Mouse (Mus musculus) CD8-positive naive resting alpha-beta T cell, adult 2 months (primary cell): ENCODE results near the gene Oas1g.
"Not testable (repeated sequence)": the region's sequence is repeated elsewhere in the genome, so short reads cannot be mapped to it uniquely, and the experiment has no call there.

Source experiments
- DNase-seq, 2 experiments: peaks; one replicate each; pipeline ENCODE4 v3.0.0; 2022; ENCODE audit warnings: low read depth in 2 of 2, low spot score in 2 of 2

Gene Oas1g

DNA sequence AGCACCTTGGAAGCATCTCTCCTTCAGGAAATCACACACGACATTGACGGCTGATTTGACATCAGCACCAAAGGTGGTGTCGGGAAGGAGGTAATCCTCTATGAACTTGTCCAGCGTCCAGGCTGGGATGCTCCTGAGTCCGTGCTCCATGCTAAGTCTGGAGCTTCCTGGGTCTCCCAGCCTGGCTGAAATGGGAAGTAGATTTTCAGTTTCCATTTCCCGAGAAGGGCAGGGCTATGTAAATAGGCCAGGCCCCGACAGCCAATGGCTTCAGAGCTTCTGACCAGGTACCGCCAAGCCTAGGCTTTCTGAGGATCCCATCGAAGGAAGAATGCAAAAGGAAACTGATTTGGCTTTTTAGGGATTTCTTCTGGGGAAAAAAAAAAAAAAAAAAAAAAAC, at the start of gene Oas1g:
TSS of gene Oas1g (minus strand) at position 201 of the 400 bp plus-strand sequence.
- not testable (repeated sequence) for DNase-seq

DNA sequence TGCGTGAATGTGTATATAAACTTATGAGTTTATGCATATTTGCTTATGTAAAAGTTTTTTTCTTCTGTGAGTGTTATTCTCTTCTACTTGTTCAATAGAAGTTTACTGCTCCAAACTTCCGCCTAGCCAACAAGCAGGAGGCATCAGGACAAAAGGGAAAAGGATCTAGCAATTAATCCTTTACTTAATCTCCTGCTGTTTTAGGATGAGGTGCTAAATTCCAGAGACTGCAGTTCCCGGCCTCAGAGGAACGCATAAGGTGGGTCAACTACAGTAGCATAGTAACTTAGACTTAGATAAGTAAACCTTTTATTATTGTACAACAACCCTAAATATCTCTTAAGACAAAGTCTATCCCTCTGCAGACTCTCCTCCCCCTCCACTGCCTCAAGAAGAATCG, 46.6 kb upstream of the Oas1g start:
- DNase-seq: no peak

DNA sequence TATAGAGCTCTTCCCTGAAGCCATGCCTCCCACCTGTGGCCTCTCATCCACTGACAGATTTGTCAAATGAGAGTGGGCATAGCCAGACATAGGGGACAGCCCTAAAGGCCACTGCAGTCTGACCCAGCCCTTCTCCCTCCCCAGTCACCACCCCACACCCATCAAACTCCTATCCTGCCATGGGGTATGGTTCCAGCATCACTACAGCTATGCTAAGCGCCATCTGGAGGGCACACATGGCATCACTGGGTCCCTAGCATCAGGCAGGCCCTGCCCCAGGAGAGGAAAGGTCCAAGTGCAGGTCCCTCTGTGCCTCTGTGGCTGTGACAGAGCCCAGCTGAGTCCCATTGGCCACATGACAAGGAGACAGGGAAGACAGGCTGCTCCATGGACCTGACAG, 39.6 kb upstream of the Oas1g start:
- DNase-seq: no peak

DNA sequence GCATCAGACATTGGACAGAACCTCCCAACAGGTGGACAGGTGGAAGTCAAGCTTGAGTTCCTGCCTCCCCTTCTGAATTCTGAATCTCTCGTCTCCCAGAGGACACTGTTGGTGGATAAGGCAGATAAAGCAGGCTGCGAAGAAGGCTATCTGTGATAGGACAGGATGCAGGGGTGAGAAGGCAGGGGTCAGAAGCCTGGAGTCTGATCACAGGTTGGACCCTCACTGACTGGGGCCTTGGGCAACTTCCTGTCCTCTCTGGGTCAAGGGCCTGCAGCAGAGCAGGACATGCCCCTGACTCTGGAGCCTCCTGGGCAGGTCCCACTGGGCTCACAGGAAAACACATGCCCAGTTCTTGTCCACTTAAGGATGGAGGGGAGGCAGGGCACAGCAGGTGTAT, 38.9 kb upstream of the Oas1g start:
- DNase-seq: not testable (repeated sequence)

DNA sequence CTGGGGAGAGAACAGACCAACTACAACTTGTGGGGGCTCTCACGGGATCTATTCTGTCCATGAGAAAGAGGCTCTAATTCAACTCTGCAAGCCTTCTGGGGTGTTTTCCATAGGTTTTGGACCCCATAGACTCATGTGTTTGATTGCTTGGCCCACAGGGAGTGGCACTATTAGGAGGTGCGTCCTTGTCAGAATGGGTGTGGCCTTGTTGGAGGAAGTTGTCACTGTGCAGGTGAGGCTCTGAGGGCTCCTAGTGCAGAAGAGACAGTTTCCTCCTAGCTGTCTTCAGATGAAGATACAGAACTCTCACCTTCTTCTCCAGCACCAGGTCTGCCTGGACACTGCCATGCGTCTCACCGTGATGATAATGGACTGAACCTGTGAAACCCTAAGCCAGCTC, 37.1 kb upstream of the Oas1g start:
- DNase-seq: not testable (repeated sequence)

DNA sequence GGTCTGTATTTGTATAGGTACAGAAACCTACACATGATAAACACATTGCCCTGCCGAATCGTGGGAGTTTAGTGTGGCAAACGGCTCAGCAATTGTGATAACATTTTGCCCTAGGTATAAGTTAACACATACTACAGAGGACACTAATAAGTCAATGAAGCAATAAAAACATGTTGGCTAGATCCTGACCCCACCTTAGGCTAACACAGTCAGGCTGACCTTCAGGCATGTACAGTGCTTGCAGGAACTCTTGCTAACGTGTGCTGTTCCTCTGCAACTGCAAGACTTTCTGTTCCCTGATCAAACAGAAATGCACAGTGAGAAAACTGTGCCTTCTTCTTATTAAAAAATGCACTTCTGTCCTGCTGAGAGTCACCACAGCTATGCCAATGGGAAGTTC, 36.6 kb upstream of the Oas1g start:
- DNase-seq: no peak

DNA sequence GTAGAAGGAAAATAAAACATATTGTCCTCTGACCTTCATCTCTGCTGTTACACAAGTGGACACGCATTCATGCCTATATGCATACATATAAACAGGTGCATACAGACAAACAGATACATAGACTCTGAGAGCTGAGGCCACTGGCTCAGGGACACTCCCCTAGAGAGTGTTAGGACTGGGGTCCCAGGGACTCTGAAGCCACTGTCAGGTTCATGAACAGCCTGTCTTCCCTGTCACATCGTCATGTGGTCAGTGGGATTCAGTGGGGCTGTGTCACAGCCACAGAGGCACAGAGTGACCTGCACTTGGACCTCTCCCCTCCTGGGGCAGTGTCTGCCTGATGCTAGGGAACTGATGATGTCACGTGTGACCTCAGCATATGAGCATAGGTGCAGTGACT, 32.9 kb upstream of the Oas1g start:
- DNase-seq: no peak

DNA sequence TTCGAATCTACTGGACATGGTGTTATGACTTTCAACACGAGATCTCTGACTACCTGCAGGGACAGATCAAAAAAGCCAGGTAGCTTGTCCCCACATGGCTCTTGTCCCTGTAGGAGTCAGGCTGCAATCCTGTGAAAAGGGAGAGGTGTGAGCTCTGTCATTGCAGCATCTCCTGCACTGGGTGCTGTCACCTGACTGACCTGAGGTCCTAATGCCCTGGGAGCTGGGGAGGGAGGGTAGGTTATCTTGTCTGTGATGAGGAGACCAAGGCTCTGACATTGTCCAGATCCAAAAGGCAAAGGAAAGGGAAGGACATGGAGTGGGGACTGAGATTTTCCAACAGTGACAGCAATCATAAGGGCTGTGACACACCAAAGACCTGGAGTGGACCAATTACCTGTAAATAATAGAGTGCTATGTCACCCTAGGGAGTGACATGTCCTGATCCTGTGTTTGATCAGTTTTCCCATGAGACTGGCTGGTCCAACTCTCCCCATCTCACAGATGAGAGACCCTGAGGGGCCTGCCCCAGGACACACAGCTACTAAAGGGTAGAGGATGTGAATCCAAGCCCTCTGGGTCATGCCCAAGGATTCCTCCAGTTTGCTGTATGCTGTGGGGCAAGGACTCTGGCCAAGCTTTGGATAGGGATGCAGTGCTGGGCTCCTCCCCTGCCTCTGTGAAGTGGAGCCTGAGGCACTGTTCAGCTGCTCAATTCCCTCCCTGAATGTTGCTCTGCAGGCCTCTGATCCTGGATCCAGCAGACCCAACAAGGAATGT, 31.9 kb upstream of the Oas1g start:
- not testable (repeated sequence) for DNase-seq

DNA sequence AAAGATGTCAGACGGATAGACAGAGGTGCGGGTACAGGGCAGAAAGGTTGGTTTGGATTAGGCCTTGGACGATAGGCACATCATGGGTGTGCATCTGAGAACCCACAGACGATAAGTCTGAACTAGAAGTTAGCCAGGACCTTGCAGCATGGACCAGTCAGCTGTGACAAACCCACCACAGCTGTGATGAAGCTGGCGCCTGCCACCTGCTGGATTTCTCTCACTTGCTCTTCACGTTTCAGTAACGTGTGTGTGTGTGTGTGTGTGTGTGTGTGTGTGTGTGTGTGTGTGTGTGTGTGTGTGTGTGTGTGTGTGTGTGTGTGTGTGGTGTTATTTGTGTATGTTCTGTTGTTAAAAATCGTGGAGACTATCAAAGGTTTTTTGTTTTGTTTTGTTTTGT, 26.8 kb upstream of the Oas1g start, which contains the start of gene Oas1d:
TSS of gene Oas1d (plus strand) at position 333 of the 400 bp plus-strand sequence.
- not testable (repeated sequence) for DNase-seq

DNA sequence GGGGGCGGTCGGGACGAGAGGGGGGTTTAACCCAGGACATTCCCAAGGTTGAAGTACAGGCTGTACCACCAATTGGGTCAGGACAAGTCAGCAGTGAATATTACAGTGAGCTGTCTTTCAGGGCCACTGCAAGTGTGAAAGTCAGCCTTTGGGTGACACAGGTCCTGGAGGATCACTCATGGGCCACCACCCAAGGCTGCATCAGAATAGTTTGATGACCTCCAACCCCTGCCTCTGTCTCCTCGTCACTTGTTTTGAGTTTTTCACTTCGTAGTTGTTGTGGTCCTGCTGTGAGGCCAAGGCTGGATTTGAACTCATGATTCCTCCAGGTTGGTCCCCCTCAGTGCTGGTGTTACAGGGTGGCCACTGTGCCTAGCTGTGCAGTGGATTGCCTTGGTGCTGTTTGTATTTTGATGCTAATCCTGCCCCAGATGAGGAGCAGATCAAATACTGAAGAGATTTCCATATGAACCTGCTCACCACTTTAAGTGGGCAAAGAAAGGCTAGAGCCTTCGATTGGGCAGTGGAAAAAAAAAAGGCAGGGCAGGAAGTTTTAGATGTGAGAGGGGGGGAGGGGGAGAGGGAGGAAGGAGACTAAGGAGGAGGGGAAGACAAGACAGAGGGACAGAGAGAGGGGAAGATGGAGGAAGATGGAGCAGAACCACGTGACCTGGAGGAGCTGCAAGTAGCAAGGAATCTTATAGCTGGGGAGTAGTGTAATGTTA, 20.9 kb upstream of the Oas1g start:
- DNase-seq: no peak

DNA sequence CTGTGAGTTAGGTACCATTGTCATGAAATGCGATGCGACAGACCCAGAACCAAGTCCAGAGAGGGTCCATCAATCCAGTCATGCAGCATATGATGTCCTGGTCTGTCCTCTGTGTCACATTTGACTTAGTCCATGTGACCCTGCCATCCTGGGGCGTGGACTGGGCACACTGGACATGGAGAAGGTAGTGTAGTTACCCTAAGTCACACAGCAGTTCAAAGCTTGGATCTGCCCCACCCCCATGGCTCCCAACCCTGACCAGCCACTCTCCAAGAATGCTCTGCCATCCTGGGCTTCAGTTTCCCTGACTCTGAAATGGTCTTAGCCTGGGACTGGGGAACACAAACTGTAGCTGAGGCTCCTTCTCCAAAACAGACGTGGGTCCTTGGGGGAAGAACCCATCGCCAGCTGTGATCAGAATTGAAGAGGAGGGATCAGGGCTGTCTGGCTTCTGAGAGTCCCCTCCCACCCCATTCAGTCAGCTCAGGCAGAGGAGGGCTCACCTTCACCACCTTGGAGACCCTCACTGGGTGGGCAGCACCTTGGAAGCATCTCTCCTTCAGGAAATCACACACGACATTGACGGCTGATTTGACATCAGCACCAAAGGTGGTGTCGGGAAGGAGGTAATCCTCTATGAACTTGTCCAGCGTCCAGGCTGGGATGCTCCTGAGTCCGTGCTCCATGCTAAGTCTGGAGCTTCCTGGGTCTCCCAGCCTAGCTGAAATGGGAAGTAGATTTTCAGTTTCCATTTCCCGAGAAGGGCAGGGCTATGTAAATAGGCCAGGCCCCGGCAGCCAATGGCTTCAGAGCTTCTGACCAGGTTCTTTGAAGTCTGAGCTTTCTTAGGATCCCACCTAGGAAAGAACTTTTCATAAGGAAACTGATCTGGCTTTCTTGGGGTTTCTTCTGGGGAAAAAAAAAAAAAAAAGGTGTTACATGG, 19.6 kb upstream of the Oas1g start, which contains the start of gene Oas1a:
TSS of gene Oas1a (minus strand) at position 731 of the 943 bp plus-strand sequence.
- not testable (repeated sequence) for DNase-seq

DNA sequence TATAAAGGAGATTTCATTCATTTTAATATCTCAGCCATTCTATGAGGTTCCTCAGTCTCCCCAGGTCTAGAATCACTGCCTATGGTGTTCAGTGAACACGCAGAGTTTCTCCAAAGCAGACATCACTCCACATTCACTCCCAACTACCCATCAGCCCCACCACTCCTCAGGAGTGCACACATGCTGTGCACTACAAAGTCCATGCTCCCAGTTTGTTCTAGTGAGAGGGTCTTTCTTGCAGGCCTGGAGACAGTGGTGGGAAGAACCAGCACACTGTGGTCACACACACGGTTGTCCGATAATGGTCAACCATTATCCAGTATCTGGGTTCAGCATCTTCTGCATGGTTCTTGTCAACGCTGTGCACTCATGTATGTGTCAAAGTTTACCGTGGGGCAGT, 14.6 kb upstream of the Oas1g start:
- no peak for DNase-seq

DNA sequence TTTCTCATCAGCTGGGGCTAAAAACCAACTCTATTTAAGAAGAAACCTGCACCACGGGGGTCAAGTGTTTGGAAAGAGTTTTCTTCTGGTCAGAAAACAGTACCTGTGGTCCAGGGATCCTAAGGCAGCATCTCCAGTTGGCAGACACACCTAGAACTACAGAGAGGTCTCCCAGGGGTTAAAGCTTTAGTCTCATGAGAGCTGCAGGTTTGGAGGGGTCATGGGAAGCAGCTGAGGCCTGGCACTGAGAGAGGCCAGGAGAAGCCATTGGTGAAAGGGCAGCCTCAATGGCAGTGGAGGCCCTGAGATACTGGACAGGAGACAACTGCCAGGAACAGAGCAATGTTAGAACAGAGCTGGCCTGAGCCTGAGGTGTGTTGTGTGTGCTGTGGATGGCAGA, 13.3 kb upstream of the Oas1g start:
- no peak for DNase-seq

DNA sequence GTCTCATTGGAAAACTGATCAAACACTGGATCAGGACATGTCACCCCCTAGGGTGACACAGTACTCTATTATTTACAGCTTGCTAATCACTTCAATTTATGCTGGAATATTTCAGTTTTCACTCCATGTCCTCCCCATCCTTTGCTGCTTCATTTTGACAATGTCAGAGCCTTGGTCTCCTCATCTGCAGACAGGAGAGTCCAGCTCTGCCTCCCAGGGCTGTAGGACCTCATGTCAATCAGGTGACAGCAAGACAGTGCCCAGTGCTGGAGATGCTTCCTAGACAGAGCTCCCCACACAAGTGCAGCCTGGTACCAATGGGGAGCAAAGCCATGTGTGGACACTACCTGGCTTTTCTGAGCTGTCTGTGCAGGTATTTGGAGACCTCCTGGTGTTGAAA, 11.3 kb upstream of the Oas1g start:
- DNase-seq: no peak

DNA sequence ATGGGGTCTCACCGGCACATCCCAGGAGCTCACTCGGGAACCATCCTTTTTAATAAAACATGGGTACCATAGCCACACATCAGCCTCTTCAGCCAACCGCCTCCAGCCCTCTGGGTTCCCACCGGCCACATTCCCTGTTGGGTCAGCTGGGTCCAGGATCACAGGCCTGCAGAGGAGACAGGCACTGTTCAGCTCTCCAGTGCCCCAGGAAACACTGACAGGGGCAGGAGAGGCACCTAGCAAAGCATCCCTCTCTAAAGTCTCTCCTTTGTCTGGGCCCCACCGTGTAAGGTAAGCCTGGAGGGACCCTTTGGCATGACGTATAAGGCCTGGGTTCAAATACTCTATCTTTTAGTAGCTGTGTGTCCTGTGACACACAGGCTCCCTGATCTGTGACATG, 10.9 kb upstream of the Oas1g start:
- no peak for DNase-seq

DNA sequence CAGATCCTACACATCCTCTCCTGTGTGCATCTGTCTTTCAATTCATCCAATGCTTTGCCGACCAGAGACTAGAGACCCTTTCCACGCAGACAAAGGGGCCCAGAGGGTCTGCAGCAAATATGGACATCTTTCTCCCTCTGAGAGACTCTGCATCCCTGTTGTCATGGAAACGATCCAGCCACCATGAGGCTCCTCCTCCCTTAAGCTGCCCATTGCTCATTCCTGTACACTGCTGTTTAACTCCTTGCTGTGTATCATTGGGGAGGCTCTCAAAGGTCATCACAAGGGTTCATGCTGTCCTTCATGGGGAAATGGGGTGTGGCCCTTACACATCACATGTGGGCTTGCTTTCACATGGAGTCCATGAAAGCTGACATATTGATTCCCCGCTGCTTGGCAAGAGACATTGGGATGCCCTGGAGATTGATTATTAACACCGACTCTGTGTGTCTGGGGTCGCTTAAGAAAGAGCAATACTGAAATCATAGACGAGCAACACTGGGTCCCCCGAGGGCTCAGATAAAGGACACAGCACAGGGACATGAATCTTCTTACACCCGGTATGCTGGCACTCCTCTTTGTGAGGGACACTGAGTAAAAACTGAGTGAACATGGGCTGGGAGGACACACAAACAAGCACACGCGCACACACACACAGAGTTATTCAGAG, 8.0 kb upstream of the Oas1g start:
- no peak for DNase-seq

DNA sequence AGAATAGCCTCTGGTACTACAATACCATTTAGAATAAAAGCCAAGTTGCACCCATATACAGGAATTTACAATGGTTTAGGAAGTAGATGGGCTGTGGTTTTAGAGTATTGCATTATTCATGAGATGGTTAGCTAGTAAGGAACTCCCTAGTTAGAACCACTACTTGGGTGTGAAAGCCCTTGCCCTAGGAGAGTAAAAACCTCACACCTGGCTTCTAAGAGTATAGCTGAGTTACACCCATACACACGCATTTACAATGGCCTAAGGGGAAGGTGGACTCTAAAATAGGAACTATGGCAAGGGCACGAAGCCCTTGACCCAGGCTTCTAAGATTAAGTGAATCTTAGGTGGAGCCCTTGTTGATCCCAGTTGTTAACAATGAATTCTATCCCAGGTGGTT, 7.3 kb upstream of the Oas1g start:
- DNase-seq: not testable (repeated sequence)

DNA sequence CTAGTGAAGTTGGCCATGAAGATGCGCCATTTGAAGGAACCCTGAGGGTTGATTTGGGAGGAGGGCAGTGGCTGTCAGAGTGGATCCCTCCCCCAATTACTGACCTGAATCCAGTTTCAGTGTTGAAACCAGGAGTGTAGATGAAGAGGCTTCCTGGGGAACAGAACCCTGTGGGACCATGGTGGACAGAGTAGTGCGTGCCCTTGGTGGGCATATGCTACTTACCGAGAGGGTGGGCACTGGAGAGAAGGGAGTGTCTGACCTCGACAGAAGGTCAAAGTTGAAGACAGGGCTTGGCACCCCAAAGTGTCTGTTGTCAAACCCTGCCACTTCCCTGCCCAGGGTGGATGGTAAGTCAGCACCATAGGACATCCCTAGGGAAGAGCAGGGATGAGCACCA, 6.5 kb upstream of the Oas1g start:
- DNase-seq: not testable (repeated sequence)

DNA sequence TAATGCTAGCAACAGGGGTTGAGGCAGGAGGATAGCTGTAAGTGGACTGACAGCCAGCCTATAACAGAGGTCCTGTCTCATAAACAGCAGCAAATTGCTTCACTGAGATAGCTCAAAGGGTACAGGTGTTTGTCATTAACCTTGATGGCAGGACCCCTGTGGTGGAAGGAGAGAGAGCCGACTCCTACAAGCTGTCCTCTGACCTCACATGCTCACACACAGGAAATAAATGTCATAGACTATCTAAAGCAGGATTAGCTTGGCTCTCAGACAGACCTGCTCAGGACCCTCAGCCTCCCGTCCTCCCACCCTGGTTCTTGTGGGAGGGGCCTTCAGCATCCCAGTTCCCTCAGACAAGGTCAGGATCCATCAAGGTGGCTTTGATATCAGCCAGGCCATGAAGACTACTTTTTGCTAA, 4.8 kb upstream of the Oas1g start:
- no peak for DNase-seq

DNA sequence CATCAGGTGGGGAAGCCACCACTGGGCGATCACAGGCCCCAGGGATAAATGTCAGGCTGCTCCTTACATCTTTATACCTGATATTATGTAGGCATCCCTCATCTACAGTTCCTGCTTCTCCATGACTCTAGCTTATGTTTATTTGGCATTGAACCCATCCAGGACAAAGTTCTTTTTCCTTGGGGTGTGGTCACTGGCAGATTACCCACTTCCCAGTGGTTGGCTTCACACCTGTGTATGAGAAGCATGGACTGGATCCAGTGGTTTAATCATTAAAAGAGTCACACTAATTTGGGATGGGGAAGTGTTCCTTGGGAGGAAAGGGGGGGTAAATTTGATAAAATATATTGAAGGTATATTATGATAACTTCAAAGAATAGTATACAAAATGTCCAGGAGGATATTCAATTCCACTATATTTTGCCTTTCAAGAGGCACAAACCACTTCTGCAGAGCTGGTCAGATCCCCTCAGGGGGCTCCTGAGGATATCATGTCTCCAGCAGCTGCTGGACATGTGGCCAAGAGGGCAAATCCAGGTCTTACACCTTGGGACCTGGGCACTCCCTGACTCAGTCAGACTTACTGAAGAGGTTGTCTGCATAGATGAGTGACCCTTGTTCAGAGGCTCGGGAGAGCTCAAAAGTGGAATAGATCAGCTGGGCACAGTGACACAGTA, 4.3 kb upstream of the Oas1g start:
- not testable (repeated sequence) for DNase-seq
